Mouse (Mus musculus): Measurements from ENCODE around the gene Ssna1.
A peak's percentile ranks its signal among the peaks of the same experiment; 100 is the strongest.
"Not testable (repeated sequence)": the region's sequence is repeated elsewhere in the genome, so short reads cannot be mapped to it uniquely, and the experiment has no call there.

Gene Ssna1

GRCm38 (mm10) chr2:25262291-25262767 lies 9.9 kb downstream of the Ssna1 start, which contains the start of gene Tprn:
Gene Tprn, plus strand, starts transcription at chr2:25262618.
- DNase-seq (ENCODE audit: low spot score), result peak; percentile 97

GRCm38 (mm10) chr2:25261870-25262269 lies 10.4 kb downstream of the Ssna1 start:
- DNase-seq (ENCODE audit: low spot score), result no peak

GRCm38 (mm10) chr2:25258887-25259286 lies 13.4 kb downstream of the Ssna1 start:
- DNase-seq (ENCODE audit: low spot score), result peak; percentile 32

GRCm38 (mm10) chr2:25257250-25257649 lies 15.0 kb downstream of the Ssna1 start:
- not testable (repeated sequence) for DNase-seq (ENCODE audit: low spot score)

GRCm38 (mm10) chr2:25256443-25257109 lies 15.7 kb downstream of the Ssna1 start:
- peak; percentile 60 for DNase-seq (ENCODE audit: low spot score)

GRCm38 (mm10) chr2:25255284-25255779 lies 16.9 kb downstream of the Ssna1 start, which contains the start of gene Tmem203:
Gene Tmem203, plus strand, starts transcription at chr2:25255439.
- DNase-seq (ENCODE audit: low spot score), result peak; percentile 95

GRCm38 (mm10) chr2:25252331-25252730 lies 19.9 kb downstream of the Ssna1 start:
- no peak for DNase-seq (ENCODE audit: low spot score)

- no peak for DNase-seq (ENCODE audit: low spot score)
Measured at GRCm38 (mm10) chr2:25246183-25247072, 25.8 kb downstream of the Ssna1 start, which contains the start of gene AL732309.1. Gene AL732309.1, minus strand, starts transcription at chr2:25246863.

GRCm38 (mm10) chr2:25244144-25244543 lies 28.1 kb downstream of the Ssna1 start:
- no peak for DNase-seq (ENCODE audit: low spot score)

- no peak for DNase-seq (ENCODE audit: low spot score)
Measured at GRCm38 (mm10) chr2:25243342-25243741, 28.9 kb downstream of the Ssna1 start.

GRCm38 (mm10) chr2:25242101-25242506 lies 30.1 kb downstream of the Ssna1 start, which contains the start of the genes Rnf208 and Cysrt1:
Gene Rnf208, plus strand, starts transcription at chr2:25242255.
Gene Cysrt1, minus strand, starts transcription at chr2:25242452.
- peak; percentile 62 for DNase-seq (ENCODE audit: low spot score)

- DNase-seq (ENCODE audit: low spot score), result no peak
Measured at GRCm38 (mm10) chr2:25241438-25241775, 30.8 kb downstream of the Ssna1 start.

- peak; percentile 82 for DNase-seq (ENCODE audit: low spot score)
Measured at GRCm38 (mm10) chr2:25240723-25241437, 31.4 kb downstream of the Ssna1 start.

GRCm38 (mm10) chr2:25240310-25240709 lies 31.9 kb downstream of the Ssna1 start:
- no peak for DNase-seq (ENCODE audit: low spot score)

GRCm38 (mm10) chr2:25239766-25240165 lies 32.5 kb downstream of the Ssna1 start:
- no peak for DNase-seq (ENCODE audit: low spot score)

GRCm38 (mm10) chr2:25238106-25238505 lies 34.1 kb downstream of the Ssna1 start:
- DNase-seq (ENCODE audit: low spot score), result no peak

GRCm38 (mm10) chr2:25237522-25237921 lies 34.7 kb downstream of the Ssna1 start:
- DNase-seq (ENCODE audit: low spot score), result no peak

GRCm38 (mm10) chr2:25236614-25237013 lies 35.6 kb downstream of the Ssna1 start, which contains the start of gene Rnf224:
Gene Rnf224, minus strand, starts transcription at chr2:25236787.
- DNase-seq (ENCODE audit: low spot score), result no peak

GRCm38 (mm10) chr2:25234551-25235220 lies 37.6 kb downstream of the Ssna1 start:
- no peak for DNase-seq (ENCODE audit: low spot score)

- DNase-seq (ENCODE audit: low spot score), result no peak
Measured at GRCm38 (mm10) chr2:25234050-25234449, 38.2 kb downstream of the Ssna1 start, which contains the start of gene Slc34a3. Gene Slc34a3, minus strand, starts transcription at chr2:25234364.

GRCm38 (mm10) chr2:25233421-25233820 lies 38.8 kb downstream of the Ssna1 start:
- DNase-seq (ENCODE audit: low spot score), result no peak

Data from retina, embryonic 14.5 days (tissue).